Mouse (Mus musculus): ENCODE measurements at regions not wholly inside any gene's neighbourhood (a gene's known extent, or its start where the extent isn't known, plus 50 kb on each side); places are given as distances from the start of the nearest gene placed in this dataset.

GRCm38 (mm10) chr9:89842776-89843089 is 67.0 kb upstream of the Rasgrf1 start:
- TF ChIP-seq CTCF (IDR thresholded peaks at IDR 0.05; ENCODE audit: extremely low read depth, insufficient read depth, insufficient read length, insufficient replicate concordance) (no peak), POLR2A (IDR thresholded peaks at IDR 0.05; ENCODE audit: low read depth, low read length) (no peak; the same call in 1 of the 2 replicates)

All from spleen, adult 2 months (tissue).